Mouse (Mus musculus): ENCODE data around the gene Blvrb. TPM values are rescaled to one million over a fixed set of nuclear protein-coding genes. Genes with fewer than 3 reads are reported as not detected.

Blvrb gene
- polyA plus RNA-seq, 1 experiment from 2014 or later: 20.3 TPM

DNA sequence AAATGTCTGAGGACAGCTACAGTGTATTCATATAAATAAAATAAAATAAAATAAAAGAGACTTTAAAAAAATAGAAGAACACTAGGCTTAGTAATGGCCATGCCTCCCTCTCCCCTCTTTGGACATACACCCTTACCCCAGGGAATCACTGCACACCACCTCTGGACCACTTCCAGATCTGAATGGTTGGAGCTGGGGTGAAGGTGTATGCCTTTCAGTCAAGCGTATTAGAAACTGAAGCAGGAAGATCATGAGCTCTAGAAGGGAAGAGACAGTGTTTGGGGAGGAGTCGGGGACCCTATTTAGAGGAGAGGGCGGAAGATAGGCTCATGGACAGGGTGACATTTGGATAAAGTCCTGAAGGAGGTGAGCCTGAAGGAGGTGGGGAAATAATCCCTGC lies 32.7 kb downstream of the Blvrb start:
- POLR2A ChIA-PET: interaction anchor here (0.5 to 1.0 kb wide), 2 partner anchors 20 to 95 kb away, joined by 3 read pairs; no protein-coding TSS in a partner anchor
- ATAC-seq (no peak), DNase-seq (ENCODE audit: low read depth, low spot score) (no peak)
- in situ Hi-C loops (cut with MboI; ENCODE audit: low pct_unique_long_range_greater_than_20kb): loop anchor here (25.0 kb wide), 1 partner anchor 293 kb away; the partner anchor contains the start of genes BC024978, Gm21983, Mia and Rab4b
- no peak for TF ChIP-seq CTCF (IDR thresholded peaks at IDR 0.05)
- H3K27me3 ChIP-seq: no peaks in the 10 kb centered on the region
- CTCF ChIA-PET: interaction anchor here (1.3 to 2.8 kb wide), 3 partner anchors 11 to 29 kb away, joined by 3 to 9 read pairs (median 4); no protein-coding TSS in a partner anchor

DNA sequence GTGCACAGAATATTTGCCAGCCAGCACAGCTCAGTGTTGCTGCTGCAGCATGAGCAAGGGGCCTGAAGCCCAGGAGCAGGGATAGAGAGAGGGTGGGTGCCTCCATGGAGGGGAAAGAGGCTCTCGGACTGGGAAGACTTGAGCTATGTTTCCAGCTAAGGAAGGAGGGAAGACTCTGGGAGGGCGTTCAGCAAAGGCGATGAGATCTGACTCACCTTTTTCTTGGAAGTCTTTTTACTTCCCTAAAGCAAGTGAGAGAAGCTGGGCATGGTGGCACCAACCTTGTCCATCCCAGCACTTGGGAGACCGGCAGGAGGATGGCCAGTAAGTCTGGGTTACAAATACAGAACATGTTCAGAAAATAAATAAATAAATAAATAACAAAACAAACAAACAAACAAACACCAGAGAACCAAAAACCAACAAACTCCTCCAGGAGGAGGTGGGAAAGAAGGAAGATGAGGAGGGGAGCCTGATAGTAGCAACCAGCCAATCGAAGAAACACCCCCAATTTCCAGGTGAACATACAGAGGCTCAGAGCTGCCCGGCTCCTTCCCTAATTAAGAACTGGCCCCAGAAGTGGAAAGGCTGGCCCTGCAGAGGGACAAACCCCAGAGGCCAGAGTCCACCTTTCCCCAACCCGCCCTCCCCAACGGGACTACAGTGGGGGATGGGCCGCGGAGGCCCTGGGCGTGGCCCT lies 33.3 kb downstream of the Blvrb start:
- CTCF ChIA-PET: interaction anchor here (1.3 to 2.8 kb wide), 3 partner anchors 10 to 28 kb away, joined by 3 to 9 read pairs (median 4); no protein-coding TSS in a partner anchor
- in situ Hi-C loops (cut with MboI; ENCODE audit: low pct_unique_long_range_greater_than_20kb): loop anchor here (25.0 kb wide), 1 partner anchor 294 kb away; the partner anchor contains the start of genes BC024978, Gm21983, Mia and Rab4b
- no peaks in the 10 kb centered on the region for H3K27me3 ChIP-seq
- ATAC-seq: no peak
- TF ChIP-seq CTCF (IDR thresholded peaks at IDR 0.05): no peak
- no peak for DNase-seq (ENCODE audit: low read depth, low spot score)
- POLR2A ChIA-PET: interaction anchor here (0.5 to 1.0 kb wide), 2 partner anchors 19 to 94 kb away, joined by 3 read pairs; no protein-coding TSS in a partner anchor

DNA sequence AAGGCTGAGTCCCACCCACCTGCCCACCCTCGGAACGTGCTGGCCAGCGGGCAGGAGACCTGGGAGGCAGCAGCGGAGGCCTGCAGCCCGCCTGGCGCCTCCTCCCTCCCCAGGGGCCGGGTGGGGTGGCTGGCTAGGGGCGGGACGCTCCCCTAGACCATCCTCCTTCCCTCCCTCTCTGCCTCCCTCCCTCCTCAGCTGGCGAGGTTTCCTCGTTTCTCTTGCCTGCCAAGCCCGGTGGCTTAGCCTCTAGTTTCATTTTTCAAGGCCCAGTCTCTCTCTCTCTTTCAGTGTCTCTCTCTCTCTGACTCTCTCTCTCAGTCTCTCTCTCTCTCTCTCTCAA lies 33.8 kb downstream of the Blvrb start:
- DNase-seq (ENCODE audit: low read depth, low spot score): peak; percentile 53
- POLR2A ChIA-PET: no interaction called here
- no peaks in the 10 kb centered on the region for H3K27me3 ChIP-seq
- no peak for TF ChIP-seq CTCF (IDR thresholded peaks at IDR 0.05)
- in situ Hi-C loops (cut with MboI; ENCODE audit: low pct_unique_long_range_greater_than_20kb): loop anchor here (25.0 kb wide), 1 partner anchor 294 kb away; the partner anchor contains the start of genes BC024978, Gm21983, Mia and Rab4b
- CTCF ChIA-PET: interaction anchor here (1.3 to 2.8 kb wide), 2 partner anchors 10 to 23 kb away, joined by 3 to 9 read pairs; no protein-coding TSS in a partner anchor
- peak; percentile 99 for ATAC-seq

DNA sequence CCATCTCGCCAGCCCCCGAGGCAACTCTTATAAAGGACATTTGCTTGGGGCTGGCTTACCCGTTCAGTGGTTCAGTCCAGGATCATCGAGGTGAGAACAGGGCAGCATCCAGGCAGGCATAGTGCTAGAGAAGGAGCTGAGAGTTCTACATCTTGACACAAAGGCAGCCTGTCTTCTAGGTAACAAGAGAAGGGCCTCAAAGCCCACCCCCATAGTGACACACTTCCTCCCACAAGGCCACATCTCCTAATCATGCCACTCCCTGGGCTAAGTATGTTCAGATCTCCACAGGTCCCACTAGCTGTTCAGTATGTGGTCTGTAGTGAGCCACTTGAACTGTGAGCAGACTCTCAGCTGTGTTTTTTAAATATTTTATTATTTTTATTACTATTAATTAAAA lies 36.1 kb downstream of the Blvrb start:
- ChIA-PET CTCF (no interaction called here), POLR2A (no interaction called here)
- TF ChIP-seq CTCF (IDR thresholded peaks at IDR 0.05): no peak
- DNase-seq (ENCODE audit: low read depth, low spot score): no peak
- ATAC-seq: no peak
- no peaks in the 10 kb centered on the region for H3K27me3 ChIP-seq
- in situ Hi-C loops (cut with MboI; ENCODE audit: low pct_unique_long_range_greater_than_20kb): loop anchor here (25.0 kb wide), 1 partner anchor 297 kb away; the partner anchor contains the start of genes BC024978, Gm21983, Mia and Rab4b

DNA sequence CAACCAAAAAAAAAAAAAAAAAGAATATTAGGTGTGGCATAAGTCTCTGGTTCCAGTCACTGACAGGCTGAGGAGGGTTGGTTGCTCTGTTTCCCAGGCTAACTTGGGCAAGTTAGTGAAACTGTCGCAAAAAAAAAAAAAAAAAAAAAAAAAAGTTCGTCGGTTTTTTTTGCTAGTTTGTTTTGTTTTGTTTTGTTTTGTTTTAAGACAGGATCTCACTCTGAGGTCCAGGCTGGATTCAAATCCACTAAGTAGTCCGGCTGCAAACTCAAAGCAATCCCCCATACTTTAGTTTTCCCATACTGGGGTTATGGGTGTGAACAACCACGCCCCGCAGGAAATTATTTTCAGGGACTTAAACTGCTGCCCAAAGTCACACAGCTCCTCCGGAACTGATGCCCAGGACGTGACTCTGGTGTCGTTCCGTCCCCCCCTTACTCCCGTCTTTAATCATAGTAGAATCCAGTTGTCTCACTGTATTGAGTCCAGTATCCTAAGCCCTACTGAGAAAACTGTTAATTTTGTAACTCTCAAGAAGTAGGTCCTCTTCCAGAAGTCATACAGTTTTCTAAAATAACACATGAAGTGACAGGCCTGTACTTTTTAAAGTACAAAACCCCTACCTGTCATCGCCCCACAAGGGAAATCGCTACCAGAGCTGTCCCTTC lies 38.5 kb downstream of the Blvrb start:
- ChIA-PET POLR2A (interaction anchor here (1.2 to 2.1 kb wide), 2 partner anchors 10 to 21 kb away, joined by 3 to 6 read pairs; no protein-coding TSS in a partner anchor), CTCF (interaction anchor here (1.3 to 2.1 kb wide), 3 partner anchors 12 to 18 kb away, joined by 4 to 6 read pairs (median 6); no protein-coding TSS in a partner anchor)
- ATAC-seq (no peak), DNase-seq (ENCODE audit: low read depth, low spot score) (no peak)
- no peak for TF ChIP-seq CTCF (IDR thresholded peaks at IDR 0.05)
- in situ Hi-C loops (cut with MboI; ENCODE audit: low pct_unique_long_range_greater_than_20kb): loop anchor here (25.0 kb wide), 1 partner anchor 299 kb away; the partner anchor contains the start of genes BC024978, Gm21983, Mia and Rab4b
- H3K27me3 ChIP-seq: no peaks in the 10 kb centered on the region

DNA sequence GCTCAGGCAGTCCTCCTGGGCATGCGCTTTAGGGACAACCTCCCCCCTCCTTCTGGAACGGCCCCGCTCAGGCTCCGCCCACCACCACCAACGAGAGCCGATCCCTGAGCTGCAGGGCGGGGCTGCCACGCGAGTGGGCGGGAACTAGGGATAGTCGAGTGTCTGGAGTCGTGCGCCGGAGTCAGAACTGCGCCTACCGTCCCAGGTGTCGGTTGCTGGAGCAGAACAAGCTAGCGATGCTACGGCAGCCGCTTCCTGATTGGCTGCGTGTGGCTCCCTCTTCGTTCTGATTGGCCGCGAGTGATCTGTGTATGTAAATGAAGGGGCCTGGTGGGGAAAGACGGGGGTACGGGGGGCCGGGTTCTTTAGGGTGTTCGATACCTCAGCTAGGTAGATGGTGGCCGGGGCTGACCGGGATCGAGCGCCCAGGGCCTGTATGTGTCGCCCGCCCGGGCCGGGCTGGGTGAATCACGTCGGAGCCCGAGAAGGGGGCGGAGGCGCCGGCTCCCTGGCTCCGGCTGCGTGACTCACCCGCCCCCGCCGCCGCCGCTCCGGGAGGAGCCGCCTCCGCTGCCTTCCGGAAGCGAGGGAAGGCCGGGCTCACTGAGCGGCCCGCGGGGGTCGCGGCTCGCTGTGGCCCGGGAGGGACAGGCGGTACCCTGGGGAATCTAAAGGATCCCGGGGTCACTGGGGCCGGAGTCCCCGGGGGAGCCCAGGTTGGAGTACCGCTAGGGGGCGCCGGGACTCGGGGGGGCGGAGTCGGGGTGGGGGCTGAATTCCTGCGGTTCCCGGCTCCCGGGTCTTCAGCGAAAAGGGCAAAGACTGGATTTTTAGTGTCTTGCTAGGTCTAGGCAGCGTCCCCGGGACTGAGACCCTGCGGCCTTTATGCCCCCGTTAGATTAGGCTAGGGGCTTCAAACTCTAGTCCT lies 39.3 kb downstream of the Blvrb start, which contains the start of gene Sertad1:
Sertad1 (plus strand) TSS at position 141 of the 928 bp plus-strand sequence.
- ATAC-seq: peak; percentile 81
- ChIA-PET POLR2A (interaction anchor here (0.6 to 2.1 kb wide), 4 partner anchors 10 to 20 kb away, joined by 3 to 6 read pairs (median 3); no protein-coding TSS in a partner anchor), CTCF (interaction anchor here (1.3 to 2.1 kb wide), 4 partner anchors 13 to 56 kb away, joined by 4 to 6 read pairs (median 6); no protein-coding TSS in a partner anchor)
- H3K27me3 ChIP-seq: no peaks in the 10 kb centered on the region
- peak; percentile 96 for DNase-seq (ENCODE audit: low read depth, low spot score)
- in situ Hi-C loops (cut with MboI; ENCODE audit: low pct_unique_long_range_greater_than_20kb): loop anchor here (25.0 kb wide), 1 partner anchor 300 kb away; the partner anchor contains the start of genes BC024978, Gm21983, Mia and Rab4b
- TF ChIP-seq CTCF (IDR thresholded peaks at IDR 0.05): no peak

DNA sequence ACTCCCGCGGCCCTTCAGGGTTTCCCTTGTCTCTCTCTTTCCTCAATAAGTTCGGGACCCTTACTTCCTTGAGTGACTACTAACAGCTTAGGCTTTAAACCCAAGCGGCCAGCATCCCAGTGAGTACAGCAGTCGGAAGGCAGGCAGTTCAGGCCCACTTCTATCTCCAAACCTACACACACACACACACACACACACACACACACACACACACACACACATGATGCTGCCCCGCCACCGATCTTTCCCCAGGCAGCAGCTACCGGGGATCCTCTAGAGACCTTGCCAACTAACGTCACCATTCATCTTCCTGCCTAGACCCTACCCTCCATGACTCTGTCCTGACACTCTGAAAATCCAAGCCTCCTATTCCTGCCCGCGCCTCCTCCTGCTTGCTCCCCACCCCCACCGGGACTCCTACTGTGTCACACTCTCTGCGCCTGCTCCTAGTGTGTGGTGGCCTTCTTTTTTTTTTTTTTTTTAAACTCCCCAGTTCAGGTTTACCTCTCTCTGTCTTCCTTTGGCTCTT lies 40.0 kb downstream of the Blvrb start:
- CTCF ChIA-PET: interaction anchor here (1.4 to 2.1 kb wide), 4 partner anchors 13 to 55 kb away, joined by 4 to 6 read pairs (median 6); no protein-coding TSS in a partner anchor
- in situ Hi-C loops (cut with MboI; ENCODE audit: low pct_unique_long_range_greater_than_20kb): loop anchor here (25.0 kb wide), 1 partner anchor 301 kb away; the partner anchor contains the start of genes BC024978, Gm21983, Mia and Rab4b
- ATAC-seq (no peak), DNase-seq (ENCODE audit: low read depth, low spot score) (no peak)
- no peak for TF ChIP-seq CTCF (IDR thresholded peaks at IDR 0.05)
- H3K27me3 ChIP-seq: no peaks in the 10 kb centered on the region
- POLR2A ChIA-PET: interaction anchor here (0.6 to 2.1 kb wide), 4 partner anchors 9 to 38 kb away, joined by 3 to 7 read pairs (median 6); no protein-coding TSS in a partner anchor

DNA sequence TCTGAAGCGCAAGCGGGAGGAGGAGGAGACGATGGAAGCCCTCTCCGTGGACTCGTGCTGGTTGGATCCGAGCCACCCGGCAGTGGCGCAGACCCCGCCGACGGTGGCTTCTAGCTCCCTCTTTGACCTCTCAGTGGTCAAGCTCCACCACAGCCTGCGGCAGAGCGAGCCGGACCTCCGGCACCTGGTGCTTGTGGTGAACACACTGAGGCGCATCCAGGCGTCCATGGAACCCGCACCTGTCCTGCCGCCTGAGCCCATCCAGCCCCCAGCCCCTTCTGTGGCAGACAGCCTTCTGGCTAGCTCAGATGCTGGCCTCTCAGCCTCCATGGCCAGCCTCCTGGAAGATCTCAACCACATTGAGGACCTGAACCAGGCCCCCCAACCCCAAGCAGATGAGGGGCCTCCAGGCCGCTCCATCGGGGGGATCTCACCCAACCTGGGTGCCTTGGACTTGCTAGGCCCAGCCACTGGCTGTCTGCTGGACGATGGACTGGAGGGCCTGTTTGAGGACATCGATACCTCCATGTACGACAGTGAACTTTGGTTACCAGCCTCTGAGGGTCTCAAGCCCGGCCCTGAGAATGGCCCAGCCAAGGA lies 41.6 kb downstream of the Blvrb start:
- TF ChIP-seq CTCF (IDR thresholded peaks at IDR 0.05): no peak
- in situ Hi-C loops (cut with MboI; ENCODE audit: low pct_unique_long_range_greater_than_20kb): loop anchor here (25.0 kb wide), 1 partner anchor 302 kb away; the partner anchor contains the start of genes BC024978, Gm21983, Mia and Rab4b
- ATAC-seq (no peak), DNase-seq (ENCODE audit: low read depth, low spot score) (no peak)
- ChIA-PET CTCF (interaction anchor here (0.9 to 1.5 kb wide), 3 partner anchors 14 to 17 kb away, joined by 3 to 4 read pairs (median 3); no protein-coding TSS in a partner anchor), POLR2A (interaction anchor here (0.8 to 3.2 kb wide), 3 partner anchors 16 to 18 kb away, joined by 3 to 20 read pairs (median 6); no protein-coding TSS in a partner anchor)
- H3K27me3 ChIP-seq: no peaks in the 10 kb centered on the region
